Mouse (Mus musculus) forebrain, embryonic 16.5 days (tissue): ENCODE data around the gene Grhl3. TPM values are rescaled to one million over a fixed set of nuclear protein-coding genes. Genes with fewer than 3 reads are reported as not detected.

ENCODE experiments used
- ATAC-seq: fragments of 200-750 bp; cut with Nextera tagmentation; 2 replicates; pipeline ENCODE4 v1.8.0; 2017; ENCODE audit warnings: mild to moderate bottlenecking, moderate library complexity
- H3K27ac ChIP-seq: fragments of 300-500 bp; sonication (generic); 2 replicates; pipeline ENCODE4 v1.5.1; 2014; ENCODE audit warnings: low read length, control low read depth
- H3K27me3 ChIP-seq: fragments of 300-500 bp; sonication (generic); replicated peaks from 2 replicates; pipeline ENCODE4 v1.6.1; 2014; ENCODE audit warnings: low read length; ENCODE audit not compliant: control insufficient read depth, insufficient read depth
- H3K36me3 ChIP-seq: fragments of 300-500 bp; sonication (generic); 2 replicates; pipeline ENCODE4 v1.6.1; 2014; ENCODE audit not compliant: control insufficient read depth, insufficient read depth
- H3K4me1 ChIP-seq: fragments of 300-500 bp; sonication (generic); replicated peaks from 2 replicates; pipeline ENCODE4 v1.6.1; 2014; ENCODE audit warnings: low read length; ENCODE audit not compliant: control insufficient read depth, insufficient read depth
- H3K4me2 ChIP-seq: fragments of 300-500 bp; sonication (generic); 2 replicates; pipeline ENCODE4 v1.6.1; 2014; ENCODE audit warnings: mild to moderate bottlenecking, low read length, control low read depth
- H3K4me3 ChIP-seq: fragments of 300-500 bp; sonication (generic); replicated peaks from 2 replicates; pipeline ENCODE4 v1.5.1; 2014; ENCODE audit warnings: mild to moderate bottlenecking, low read length, control low read depth
- H3K9ac ChIP-seq: fragments of 300-500 bp; sonication (generic); replicated peaks from 2 replicates; pipeline ENCODE4 v1.6.1; 2014; ENCODE audit warnings: low read depth, low read length, control low read depth
- H3K9me3 ChIP-seq: fragments of 300-500 bp; sonication (generic); 2 replicates; pipeline ENCODE4 v1.6.1; 2016; ENCODE audit warnings: low read length; ENCODE audit not compliant: control insufficient read depth
- WGBS: fragments of 180-500 bp; shearing (Covaris S2); extraction: QIAGEN DNeasy Blood & Tissue Kit; methylation state at CpG from one replicate; pipeline ENCODE4 v1.1.7; 2014; 5-methylcytosine and 5-hydroxymethylcytosine counted together
- polyA plus RNA-seq: library from polyadenylated mRNA; unstranded; fragments of >200 nt; fragmentation: Nextera tagmentation; extraction: Ambion mirVana; gene quantifications from 2 replicates; pipeline ENCODE4 v1.2.1, GENCODE M21; 2015

The Grhl3 gene
- polyA plus RNA-seq, 1 experiment from 2014 or later = 0.60 TPM

GRCm38 (mm10) chr4:135505794-135506193 lies 67.6 kb downstream of the Grhl3 start:
- 80% methylated on average over 11 of the region's 11 CpGs for WGBS
- H3K4me1 ChIP-seq = peaks cover 9% of the 10 kb centered on the region
- no peaks in the 10 kb centered on the region for H3K9me3 ChIP-seq
- no peaks in the 10 kb centered on the region for H3K36me3 ChIP-seq
- H3K27me3 ChIP-seq = no peaks in the 10 kb centered on the region
- H3K4me3 ChIP-seq = no peak overlapping the region
- no peak overlapping the region for H3K9ac ChIP-seq
- ATAC-seq = no peak
- H3K27ac ChIP-seq = no peak overlapping the region
- no peak overlapping the region for H3K4me2 ChIP-seq

- WGBS = 62% methylated on average over 4 of the region's 4 CpGs
- ATAC-seq = no peak
- no peaks in the 10 kb centered on the region for H3K36me3 ChIP-seq
- no peaks in the 10 kb centered on the region for H3K9me3 ChIP-seq
- H3K4me2 ChIP-seq = no peak overlapping the region
- no peaks in the 10 kb centered on the region for H3K27me3 ChIP-seq
- no peak overlapping the region for H3K4me3 ChIP-seq
- H3K4me1 ChIP-seq = no peaks in the 10 kb centered on the region
- no peak overlapping the region for H3K9ac ChIP-seq
- H3K27ac ChIP-seq = no peak overlapping the region
Measured at GRCm38 (mm10) chr4:135501587-135501986, 71.8 kb downstream of the Grhl3 start.

GRCm38 (mm10) chr4:135499831-135500230 lies 73.6 kb downstream of the Grhl3 start:
- Histone ChIP-seq H3K4me1 (no peaks in the 10 kb centered on the region), H3K27ac (no peak overlapping the region), H3K4me2 (no peak overlapping the region), H3K4me3 (no peak overlapping the region), H3K9me3 (no peaks in the 10 kb centered on the region), H3K27me3 (0 out of 2 replicates have a peak, but pooled peaks cover 6% of the 10 kb centered on the region), H3K9ac (no peak overlapping the region), H3K36me3 (no peaks in the 10 kb centered on the region)
- ATAC-seq = no peak
- 82% methylated on average over 3 of the region's 3 CpGs for WGBS

DNA sequence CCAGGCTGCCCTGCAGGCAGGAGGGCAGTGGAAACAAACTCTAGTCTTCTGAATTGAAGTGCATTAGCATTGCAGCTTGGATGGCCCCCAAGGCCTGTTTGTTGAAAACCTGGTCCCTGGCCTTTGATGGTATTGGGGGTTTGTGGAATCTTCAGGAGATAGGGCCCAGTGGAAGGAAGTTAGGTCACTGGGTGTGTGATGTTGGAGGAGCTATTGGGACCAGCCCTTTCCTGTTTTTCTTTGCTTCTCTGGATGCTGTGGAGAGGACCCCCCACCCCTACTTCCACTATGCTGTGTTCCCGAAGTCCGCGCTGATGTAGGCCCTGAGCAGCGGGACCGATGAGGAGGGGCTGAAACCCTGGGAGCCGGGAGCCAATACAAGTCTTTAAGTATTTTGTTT lies 75.3 kb downstream of the Grhl3 start:
- no peak for ATAC-seq
- no peak overlapping the region for H3K27ac ChIP-seq

DNA sequence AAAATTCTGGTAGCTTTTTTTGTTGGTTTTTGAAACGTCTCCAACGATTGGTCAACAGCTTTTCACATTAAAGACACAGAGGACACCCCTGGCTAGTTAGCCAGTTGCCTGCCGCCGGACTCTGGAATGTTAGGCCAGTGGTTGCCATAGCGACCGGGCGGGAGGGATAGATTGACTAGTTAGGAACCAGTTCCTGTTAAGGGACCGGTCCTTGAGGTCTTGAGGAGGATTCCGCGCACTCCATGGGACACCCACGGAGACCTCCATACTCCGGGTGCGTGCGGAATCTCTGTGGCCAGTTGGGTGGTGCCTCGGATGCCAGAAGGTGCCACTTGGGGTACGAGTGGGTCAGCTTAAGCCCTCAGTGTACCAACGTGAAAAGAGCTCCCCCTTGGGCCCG lies 77.6 kb downstream of the Grhl3 start:
- 0 out of 2 replicates have a peak, but pooled peaks cover 6% of the 10 kb centered on the region for H3K27me3 ChIP-seq
- no peak overlapping the region for H3K4me3 ChIP-seq
- no peak overlapping the region for H3K9ac ChIP-seq
- no peak overlapping the region for H3K4me2 ChIP-seq
- no peaks in the 10 kb centered on the region for H3K9me3 ChIP-seq
- peaks cover 7% of the 10 kb centered on the region for H3K4me1 ChIP-seq
- H3K27ac ChIP-seq = no peak overlapping the region
- WGBS = 13% methylated on average over 18 of the region's 18 CpGs
- no peaks in the 10 kb centered on the region for H3K36me3 ChIP-seq
- ATAC-seq = no peak

More for the DNA sequence above, 75.3 kb downstream of the Grhl3 start:
- no peak overlapping the region for H3K9ac ChIP-seq
- H3K4me1 ChIP-seq = peaks cover 7% of the 10 kb centered on the region
- no peaks in the 10 kb centered on the region for H3K9me3 ChIP-seq
- H3K4me3 ChIP-seq = no peak overlapping the region
- 87% methylated on average over 6 of the region's 6 CpGs for WGBS
- H3K36me3 ChIP-seq = no peaks in the 10 kb centered on the region
- H3K4me2 ChIP-seq = no peak overlapping the region
- H3K27me3 ChIP-seq = 0 out of 2 replicates have a peak, but pooled peaks cover 6% of the 10 kb centered on the region

DNA sequence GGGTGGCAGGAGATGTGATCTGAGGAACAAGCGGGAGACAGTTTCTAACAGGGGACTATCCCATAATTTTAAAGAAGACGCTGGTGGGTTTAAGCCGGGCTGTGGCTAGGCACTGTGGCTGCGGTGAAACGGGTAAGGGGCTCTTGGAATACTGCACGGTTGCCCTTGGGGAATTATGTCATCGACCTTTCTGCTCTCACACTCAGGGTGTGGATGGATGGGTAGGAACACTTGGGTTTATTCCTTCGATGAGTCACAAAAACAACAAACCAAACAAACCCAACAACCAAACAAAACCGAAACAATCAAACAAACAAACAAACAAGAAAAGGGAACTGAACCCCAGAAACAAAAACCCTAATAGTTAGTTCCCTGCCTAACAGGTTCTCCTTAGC lies 78.0 kb downstream of the Grhl3 start:
- H3K9me3 ChIP-seq = no peaks in the 10 kb centered on the region
- H3K27ac ChIP-seq = no peak overlapping the region
- H3K4me2 ChIP-seq = peak overlapping the region; percentile 92
- 0 out of 2 replicates have a peak, but pooled peaks cover 6% of the 10 kb centered on the region for H3K27me3 ChIP-seq
- no peak for ATAC-seq
- 12% methylated on average over 9 of the region's 9 CpGs for WGBS
- peaks cover 7% of the 10 kb centered on the region for H3K4me1 ChIP-seq
- no peak overlapping the region for H3K9ac ChIP-seq
- H3K36me3 ChIP-seq = no peaks in the 10 kb centered on the region
- H3K4me3 ChIP-seq = peak overlapping the region; percentile 77

DNA sequence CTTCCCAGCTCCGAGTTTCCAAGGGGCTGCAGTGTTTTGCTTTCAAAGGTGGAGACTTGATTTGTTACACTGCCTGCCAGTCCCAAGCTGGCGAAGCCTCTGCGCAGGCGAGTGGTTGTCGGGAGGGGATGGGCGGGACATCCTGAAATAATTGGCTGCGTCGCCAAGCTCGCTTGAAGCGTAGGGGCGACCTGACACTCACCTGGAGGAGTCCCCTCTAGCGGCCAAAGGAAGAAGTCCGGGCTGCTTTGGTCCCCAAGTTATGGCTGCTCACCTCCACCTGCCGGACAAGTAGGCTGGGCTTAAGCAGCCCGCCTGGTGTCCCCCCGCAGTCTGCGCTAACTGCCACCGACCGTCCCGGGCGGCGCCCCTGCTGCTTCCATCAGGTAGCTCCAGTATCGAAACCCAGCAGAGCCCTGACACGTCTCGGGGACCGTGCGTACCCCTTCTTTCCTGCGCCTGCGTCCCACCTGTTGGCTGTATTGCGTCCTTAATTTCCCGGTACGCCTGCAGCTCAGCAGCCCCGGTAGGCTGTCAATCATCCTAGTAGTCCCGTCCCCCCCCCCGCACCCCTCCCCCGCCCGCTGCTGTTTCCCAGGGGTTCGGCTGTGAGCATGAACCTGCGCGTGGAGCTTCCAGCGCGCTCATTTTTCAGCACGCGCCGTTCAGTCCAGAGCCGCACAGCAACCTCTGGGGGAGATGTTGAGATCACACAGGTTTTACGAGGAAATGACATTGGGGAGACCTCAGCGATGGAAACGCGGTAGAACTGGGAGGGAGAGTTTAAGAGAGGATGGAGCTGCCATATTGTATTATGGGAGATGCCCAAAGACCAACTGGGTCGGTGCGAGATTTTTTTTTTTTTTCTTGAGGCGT lies 78.7 kb downstream of the Grhl3 start, which contains the start of the genes Stpg1 and Nipal3:
Stpg1 (plus strand) TSS at position 270 of the 876 bp plus-strand sequence.
Nipal3 (minus strand) TSS at position 518 of the 876 bp plus-strand sequence.
- H3K36me3 ChIP-seq = no peaks in the 10 kb centered on the region
- 0 out of 2 replicates have a peak within 1 kb of the TSS, but pooled peaks have one; percentile 26 for H3K27ac ChIP-seq
- peak within 1 kb of the TSS; percentile 77 for H3K4me3 ChIP-seq
- H3K9me3 ChIP-seq = no peaks in the 10 kb centered on the region
- WGBS = under 1% methylated on average over 53 of the region's 53 CpGs
- H3K9ac ChIP-seq = peak within 1 kb of the TSS; percentile 64
- peak within 1 kb of the TSS; percentile 92 for H3K4me2 ChIP-seq
- peak; percentile 97 for ATAC-seq
- peaks cover 7% of the 10 kb centered on the region for H3K4me1 ChIP-seq
- H3K27me3 ChIP-seq = 0 out of 2 replicates have a peak, but pooled peaks cover 6% of the 10 kb centered on the region

DNA sequence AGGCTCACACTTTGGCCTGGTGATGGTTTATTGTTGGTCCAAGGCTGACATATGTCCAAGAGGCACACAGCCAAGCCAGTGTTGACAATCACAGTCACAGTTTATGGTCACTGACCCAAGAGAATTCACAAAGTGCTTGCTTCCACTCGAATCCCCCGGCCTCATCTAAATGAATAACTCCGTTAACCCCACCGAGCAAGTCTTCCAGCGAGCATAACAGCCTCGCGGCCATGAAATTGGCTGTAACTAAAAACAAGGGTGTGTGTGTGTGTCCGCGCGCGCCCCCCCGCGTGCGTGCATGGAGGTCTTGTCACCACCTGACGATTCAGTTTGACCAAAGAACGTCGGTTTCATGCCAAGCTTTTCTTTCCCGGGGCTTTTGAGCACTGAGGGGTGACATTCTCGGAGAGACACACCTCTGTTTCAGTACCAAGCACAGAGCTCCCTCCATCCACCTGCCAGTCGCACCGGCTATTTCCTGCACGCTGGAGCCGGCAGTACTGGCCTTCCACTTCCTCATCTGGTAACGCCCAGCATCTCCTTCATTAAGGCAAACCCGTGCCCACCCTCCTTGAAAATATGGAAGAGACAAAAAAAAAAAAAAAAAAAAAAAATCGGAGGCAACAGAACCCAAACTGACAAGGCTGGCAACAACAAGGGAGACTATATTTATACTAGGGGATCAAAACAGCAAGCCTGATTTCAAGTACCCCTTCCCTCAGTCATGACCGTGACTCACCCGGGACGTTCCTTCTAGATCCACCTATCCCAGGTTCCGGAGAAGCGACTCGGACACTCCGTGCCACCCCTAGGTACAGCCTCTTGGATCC lies 79.5 kb downstream of the Grhl3 start:
- Histone ChIP-seq H3K9me3 (no peaks in the 10 kb centered on the region), H3K4me1 (peaks cover 7% of the 10 kb centered on the region), H3K36me3 (no peaks in the 10 kb centered on the region), H3K4me3 (peak overlapping the region; percentile 77), H3K9ac (peak overlapping the region; percentile 34), H3K27ac (no peak overlapping the region), H3K27me3 (0 out of 2 replicates have a peak, but pooled peaks cover 6% of the 10 kb centered on the region), H3K4me2 (peak overlapping the region; percentile 92)
- peak; percentile 13 for ATAC-seq
- WGBS = under 1% methylated on average over 33 of the region's 33 CpGs

DNA sequence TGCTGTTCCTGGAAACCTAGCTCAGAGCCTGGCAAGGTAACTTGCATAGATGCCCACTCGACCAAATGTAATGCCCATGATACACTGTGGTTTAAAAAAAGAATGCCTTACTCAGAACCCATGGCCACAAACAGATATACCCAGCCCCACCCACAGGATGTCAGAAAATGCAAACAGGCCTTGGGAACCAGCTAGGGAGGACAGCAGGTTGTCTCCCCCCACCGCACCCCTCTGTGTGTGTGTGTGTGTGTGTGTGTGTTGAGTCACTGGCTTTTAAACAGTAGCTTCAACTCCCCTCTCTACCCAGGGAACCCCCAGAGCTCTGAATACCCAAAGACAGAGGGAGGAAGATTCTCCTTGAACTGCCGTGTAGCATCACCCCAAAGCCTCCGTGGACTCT lies 80.2 kb downstream of the Grhl3 start:
- no peak for ATAC-seq
- Histone ChIP-seq H3K9ac (no peak overlapping the region), H3K9me3 (no peaks in the 10 kb centered on the region), H3K27ac (no peak overlapping the region), H3K4me2 (peak overlapping the region; percentile 92), H3K36me3 (no peaks in the 10 kb centered on the region), H3K27me3 (0 out of 2 replicates have a peak, but pooled peaks cover 6% of the 10 kb centered on the region), H3K4me3 (peak overlapping the region; percentile 77), H3K4me1 (peaks cover 7% of the 10 kb centered on the region)
- 48% methylated on average over 4 of the region's 4 CpGs for WGBS
